Mouse (Mus musculus) 3134 (cell line): ENCODE results near the gene Btbd7.
A peak's percentile ranks its signal among the peaks of the same experiment; 100 is the strongest.

Experiments used
- DNase-seq: peaks from one replicate; pipeline ENCODE4 v3.0.0-alpha.2; 2011; ENCODE audit warnings: low spot score; ENCODE audit not compliant: insufficient read length; ENCODE audit errors: extremely low read depth

Gene Btbd7

DNA sequence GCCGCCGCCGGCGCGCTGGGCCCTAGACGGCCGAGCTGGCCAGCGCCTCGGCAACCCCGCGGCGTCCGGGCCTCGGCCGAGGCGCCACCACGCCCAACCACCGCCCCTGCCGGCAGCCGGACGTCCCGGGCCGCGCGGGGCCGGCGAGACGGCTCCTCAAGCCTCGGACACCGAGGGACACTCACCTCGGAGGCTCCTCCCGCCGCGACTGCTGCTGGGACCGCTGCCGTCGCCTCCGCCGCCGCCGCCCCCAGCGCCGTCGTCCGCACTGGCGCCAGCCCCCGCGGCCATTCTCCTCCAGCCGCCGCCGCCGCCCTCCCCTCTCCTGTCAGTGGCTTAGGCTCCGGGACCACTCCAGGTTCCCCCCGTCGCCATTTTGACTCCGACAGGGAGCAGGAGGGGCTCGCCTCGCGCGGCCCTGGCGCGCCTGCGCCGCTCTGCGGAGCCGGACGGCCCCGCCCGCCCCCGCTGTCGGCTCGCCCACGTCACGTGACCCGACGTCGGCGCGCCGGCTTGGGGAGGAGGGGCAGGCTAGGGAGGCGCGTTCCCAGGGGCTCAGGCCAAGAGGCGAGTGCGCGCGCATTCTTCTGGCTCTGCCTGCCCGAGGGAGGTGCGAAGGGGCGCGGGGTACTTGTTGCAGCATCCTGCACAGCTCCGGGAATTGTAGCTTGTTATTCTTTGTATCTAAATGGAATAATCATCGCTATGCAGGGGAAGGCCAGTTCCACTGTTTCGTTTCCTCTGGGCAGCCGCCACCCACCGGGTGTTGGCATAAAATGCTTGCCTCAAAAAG is at the start of gene Btbd7:
Gene Btbd7 (minus strand): TSS at position 441 of the 793 bp plus-strand sequence.
- DNase-seq, result peak; percentile 91

DNA sequence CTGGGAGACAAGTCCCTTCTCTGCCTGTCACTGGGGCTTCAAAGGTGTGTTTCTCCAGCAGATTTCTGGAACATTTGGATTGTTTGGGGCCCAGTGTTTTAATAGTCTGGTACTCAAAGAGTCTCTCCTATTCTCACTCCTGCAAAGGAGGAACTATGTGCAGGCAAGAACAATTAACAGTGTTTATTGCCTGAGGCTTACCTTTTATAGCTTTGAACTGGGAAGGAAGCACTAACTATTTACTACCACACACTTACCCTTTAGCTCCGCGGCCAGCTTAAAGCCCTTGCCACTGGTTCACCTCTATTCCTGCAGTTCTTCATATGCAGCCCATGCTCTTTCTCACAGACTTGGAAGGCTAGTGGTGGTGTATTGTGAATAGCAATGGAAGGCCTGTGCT is 37.8 kb upstream of the Btbd7 start:
- DNase-seq, result no peak

DNA sequence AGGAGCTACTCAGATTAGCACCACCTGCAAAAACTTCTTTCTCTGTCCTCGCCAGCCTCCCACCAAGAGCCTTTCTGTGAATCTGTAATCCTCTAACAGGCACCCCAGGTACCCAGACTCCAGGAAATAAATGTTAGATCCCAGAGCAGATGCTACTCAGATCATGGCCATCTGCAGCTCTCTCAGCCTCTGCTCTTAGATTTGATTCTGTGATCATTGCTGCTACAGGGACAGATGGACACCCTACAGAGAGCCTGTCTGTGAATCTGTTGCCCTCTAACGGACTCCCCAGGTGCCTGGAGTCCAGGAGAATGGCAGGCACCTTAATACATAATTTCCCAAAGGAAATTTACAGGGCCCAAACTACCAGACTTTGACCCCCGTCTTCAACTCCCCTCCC is 29.9 kb upstream of the Btbd7 start:
- DNase-seq, result no peak

DNA sequence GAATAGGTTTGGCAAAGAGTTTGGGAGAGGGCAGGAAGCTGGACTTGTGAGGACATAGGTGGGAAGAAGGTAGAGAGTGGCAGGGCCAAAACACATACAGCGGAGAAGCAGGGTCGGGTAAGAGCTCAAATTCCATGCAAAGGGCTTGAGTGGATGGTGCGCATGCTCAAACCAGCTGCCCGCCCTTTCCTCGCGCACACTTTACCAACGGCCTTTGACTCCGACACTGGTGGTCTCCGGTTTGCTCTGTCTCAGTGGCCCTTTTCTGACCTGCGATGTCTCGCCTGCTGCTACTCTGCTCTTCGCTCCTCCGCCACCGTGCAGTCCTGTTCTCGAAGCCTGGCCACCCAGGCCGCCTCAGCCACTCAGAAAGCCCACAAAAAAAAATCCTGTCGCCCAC is 20.8 kb upstream of the Btbd7 start, which contains the start of gene Cox8c:
Gene Cox8c (plus strand): TSS at position 226 of the 400 bp plus-strand sequence.
- DNase-seq, result no peak

DNA sequence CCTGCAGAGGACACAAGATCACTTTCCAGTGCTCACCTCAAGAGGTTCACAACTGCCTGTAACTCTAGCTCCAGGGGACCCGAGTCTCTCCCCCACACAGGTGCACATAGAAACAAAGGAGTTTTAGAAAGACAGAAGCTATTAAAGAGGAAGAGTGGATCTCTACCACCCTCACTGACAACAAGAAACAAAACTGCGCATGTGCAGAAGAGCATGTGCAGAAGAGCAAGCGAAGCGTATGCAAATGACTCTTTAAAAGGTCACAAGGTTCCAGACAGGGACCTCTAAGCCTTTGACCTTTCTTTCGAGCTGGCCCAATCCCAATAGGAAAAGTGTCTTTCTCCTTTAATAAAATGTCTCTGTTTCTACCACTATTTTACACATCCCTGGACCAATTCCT is 10.3 kb upstream of the Btbd7 start:
- DNase-seq, result no peak

DNA sequence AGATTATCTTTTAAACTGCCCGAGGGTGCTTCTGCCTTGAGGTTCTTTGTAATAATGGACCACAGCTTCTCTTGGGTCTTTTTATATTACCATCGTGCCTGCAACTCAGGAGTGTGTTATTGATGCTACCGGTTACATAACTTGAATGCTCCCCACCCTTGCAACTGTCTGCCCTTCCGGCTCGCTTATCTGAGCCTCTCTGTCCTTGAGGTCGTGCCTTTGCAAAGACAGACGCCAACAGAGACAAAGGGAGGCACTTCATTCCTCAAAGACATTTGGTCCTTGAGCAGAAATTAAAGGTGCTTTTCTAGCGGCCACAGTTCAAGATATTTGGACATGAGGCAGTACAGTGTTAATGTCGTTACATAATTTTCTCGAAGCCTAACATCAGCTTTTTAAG is 9.1 kb upstream of the Btbd7 start:
- DNase-seq, result no peak

DNA sequence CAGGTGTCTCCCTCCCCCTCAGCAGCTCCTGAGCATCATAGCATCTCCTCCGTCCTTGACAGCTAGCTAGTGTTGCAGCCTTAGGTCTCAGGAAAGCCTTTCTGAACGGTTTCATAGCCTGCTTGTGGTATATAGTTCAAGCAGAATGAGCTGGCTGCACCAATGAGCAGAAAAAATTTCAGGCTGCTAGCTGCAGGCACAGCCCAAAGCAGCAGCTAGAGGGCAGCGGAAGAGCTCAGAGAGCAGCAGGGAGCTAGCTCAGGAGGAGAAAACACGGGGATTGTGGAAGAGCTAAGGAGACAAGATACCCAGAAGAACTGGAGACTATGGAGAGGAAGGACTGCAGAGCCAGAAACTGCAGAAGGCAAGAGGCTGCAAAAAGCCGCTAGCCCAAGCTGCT is 7.5 kb upstream of the Btbd7 start:
- no peak for DNase-seq

DNA sequence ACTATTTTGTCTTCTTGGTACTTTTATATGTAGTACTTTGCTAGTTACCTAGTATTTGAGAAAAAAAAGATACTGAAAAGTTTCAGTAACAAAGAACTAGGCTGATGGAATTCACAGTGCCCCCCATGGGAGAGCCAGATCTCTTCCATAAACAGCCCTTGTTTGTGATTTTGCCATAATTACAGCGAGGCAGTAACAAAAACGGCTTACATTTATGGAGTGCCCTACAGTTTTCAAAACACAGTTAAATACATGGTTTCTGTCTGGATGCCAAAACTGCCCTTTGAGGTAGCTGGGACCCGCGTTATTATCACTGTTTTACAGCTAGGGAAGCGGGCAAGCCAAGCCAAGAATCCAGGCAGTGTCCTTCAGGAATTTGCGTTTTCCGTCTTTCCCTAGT is 630 bp upstream of the Btbd7 start:
- DNase-seq, result no peak

DNA sequence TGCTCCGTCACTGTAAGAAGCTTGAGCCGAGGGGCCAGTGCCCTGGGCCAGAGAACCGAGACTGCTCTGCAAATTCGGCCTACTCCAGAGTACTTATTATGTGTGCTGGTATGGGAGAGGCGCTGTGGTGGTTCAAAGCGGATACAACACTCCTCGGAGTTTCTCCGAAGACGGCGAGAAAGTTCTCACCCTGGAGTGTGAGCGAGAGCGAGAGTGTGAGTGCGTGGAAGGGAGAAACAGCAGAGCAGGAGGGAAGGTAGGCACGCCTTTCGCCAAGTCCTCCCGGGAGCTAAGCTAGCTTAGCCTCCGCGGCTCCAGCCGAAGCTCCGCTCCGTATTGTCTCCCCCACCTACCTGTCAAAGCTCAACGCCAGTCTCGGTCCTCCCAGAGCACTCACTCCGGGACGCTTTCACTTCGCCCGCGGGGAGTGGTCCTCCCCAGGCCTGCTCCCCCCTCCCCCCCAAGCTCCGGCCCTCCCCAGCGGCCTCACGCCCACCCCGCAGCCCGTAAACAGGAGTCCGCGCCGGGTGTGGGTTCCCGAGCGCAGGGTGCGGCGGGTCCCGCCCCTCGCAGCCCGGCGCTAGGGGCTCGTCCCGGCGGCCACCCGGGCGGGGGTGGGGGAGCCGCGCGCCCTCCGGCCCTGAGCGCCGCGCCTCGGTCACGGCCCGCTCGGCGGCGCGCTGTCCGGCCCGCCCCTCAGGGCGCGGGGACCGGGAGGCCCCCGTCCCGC is 805 bp downstream of the Btbd7 start:
- DNase-seq, result peak; percentile 65

DNA sequence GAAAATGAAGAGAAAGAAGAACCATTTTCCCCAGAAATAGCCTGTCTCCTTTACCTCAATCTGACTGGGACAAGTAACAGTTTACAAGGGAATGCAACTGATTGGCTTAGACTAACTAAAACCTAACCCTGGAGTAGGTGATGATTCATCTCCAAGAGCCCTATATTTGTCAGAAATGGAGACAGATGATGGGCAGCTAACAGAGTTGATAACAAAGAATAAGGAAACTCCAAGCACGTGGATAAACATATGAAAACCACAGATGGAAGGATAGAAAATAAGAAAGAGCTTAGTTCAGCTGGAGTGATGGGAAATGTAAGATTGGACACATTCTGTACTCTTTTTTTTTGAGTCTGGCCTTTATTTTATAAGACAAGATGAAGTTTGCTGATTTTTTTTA is 7.7 kb downstream of the Btbd7 start:
- DNase-seq, result no peak

DNA sequence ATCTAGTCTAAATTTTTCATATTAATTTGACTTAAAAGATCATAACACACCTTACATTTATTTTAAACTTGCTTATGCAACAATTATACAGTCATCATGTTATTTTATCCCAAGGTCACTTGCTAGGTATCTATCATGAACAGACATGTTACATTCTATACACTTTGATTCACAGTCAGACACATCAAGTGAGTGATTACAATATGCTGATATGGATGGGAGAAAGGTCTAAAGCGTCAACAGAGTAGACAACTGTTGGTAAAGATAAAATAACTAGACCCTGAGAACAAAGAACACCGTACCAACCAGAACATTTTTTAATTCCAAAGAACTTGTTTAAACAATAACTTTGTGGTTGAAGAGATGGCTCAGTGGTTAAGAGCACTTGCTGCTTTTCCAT is 8.5 kb downstream of the Btbd7 start:
- DNase-seq, result no peak

DNA sequence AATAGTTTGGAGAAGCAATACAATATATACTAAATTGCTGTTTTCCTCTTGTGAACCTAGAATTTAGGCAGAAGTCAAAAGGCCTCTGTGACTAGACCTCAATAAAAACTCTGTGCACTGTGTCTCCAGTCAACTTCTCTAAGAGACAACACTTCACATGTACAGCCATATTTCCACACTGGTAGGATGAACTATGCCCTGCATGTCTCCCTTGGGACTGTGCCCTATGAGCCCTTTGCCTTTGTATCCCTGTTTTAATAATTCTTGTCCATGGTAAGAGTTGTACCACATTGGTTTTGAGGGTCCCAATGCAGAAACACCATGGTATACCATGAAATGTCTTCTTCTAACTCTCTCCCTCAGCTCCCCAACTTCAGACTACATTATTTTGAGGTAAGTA is 17.5 kb downstream of the Btbd7 start:
- DNase-seq, result no peak

DNA sequence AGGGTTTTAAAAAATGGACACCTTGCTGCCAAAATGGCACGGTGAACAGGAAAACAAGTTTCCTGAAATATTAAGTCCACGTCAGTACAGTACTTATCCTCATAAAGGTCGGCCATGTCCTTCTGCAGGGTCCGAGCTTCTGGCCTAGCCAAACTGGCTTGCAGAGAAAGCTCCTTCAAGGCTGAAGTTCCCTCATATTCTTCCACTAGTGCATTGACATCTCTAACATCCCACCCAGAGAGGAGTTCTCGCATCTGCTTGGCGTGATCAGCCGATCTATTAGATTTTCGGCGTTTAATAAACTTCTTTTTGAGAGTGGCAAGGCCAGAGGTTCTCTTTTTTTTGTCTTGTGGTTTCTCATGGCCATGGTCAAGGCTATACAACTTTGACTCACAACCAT is 40.0 kb downstream of the Btbd7 start:
- DNase-seq, result no peak

DNA sequence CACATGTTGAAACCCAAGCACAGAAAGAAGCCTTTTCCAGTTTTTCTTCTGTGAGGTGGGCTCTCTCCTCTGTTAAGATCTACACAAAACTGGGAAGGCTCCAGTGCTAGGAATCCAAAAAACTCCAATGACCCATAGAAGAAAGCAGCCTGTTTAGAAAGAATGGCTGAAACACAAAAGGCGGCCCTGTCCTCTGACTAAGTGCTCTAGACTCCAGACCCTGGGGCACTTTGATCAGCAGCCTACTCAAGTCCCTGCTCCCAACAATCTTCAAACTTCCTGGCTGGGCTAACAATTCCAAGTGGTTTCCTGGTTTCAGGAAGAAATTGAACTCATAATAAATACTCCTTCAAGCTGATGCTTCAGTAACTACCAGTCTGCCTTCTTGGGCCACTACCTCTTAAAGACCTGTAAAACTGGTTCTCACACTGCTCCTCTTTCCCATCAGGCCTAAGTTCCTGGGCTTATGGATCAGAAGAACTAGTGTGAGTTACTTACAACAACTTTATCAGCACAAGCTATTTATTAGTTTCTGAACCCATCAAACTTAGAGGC is 45.4 kb downstream of the Btbd7 start:
- DNase-seq, result no peak

DNA sequence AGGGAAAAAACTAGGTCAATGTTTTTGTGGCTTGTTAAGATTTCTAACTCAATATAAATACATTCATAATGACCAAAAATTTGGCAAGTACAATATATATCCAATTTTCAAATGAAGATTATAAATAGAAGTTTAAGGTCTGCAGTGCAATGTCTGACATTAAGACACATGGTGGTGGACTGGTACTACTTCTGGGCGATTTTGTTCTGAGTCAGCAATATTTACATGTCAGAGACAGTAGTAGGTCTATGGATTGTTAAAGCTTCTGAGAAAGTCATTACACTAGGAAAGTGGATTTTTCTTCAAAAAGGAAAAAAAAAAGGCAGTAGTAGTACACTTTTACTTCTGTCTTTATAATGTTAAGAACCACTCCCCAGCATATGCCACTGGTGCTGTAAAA is 46.4 kb downstream of the Btbd7 start:
- no peak for DNase-seq

DNA sequence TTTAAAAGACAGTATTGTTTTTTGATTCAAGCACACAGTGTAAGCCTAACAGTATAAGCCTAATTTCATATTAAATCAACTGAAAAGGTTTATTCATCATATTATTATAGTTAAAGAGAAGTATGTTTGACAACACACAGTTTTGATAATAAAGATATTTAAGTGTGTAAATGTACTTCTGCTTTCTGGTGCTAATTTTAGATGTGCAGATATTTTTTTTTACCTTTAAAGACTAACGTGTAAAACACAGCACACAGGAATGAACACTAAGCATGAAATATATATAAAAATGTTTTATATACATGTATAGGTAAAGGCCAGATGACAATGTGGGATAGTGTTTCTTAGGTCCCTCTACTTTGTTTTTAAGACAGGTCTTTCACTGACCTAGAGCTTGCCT is 51.2 kb downstream of the Btbd7 start:
- DNase-seq, result no peak

DNA sequence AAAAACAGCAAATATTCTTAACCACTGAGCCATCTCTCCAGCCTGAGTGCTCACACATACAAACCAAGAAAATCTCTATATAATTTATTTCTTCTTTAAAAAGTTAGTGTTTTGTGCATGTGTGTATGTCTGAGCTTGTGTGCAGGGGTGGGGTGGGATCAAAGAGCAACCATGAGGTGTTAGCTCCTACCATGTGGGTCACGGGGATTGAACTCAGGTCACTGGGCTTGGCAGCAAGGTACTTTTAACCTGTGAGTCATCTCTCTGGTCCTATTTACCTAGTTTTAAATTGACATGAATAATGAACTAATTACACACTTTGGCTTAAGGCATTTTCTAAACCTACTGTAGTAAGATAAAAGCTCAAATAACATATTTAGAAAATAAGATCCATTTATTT is 51.9 kb downstream of the Btbd7 start:
- DNase-seq, result no peak

DNA sequence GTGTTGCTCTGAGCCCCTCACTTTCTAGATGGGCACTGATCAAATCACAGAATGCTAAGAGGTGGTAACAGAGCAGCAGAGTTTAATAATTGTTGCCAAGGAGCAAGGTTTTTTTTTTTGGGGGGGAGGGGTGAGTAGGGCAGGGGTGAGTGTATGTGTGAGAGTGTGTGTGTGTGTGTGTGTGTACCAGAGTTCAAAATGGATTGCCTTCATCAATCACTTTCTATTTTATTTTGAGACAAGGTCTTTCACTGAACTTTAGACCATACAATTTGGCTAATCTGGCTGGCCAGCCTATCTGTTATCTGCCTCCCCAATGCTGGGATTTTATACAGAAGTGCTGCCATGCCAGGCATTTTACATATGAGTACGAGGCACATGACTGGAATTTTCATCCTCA is 63.4 kb downstream of the Btbd7 start:
- DNase-seq, result no peak

DNA sequence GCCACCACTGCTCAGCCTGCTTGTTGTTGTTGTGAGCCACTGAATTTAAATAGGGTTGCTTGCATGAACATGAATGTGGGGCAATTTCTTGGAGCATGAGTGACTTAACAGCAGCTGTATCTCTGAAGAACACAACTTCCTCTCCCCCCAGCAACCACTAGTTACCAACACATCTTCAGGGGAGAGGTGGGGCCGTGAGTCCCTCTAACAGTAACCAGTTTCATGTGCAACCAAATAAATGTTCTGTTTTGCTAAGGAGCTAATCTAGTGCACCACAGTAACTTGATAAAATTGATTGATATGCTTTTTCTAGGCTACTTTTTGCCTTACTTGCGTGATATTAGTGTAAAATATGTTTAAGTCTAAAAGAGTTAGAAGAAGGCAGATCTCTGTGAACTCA is 78.7 kb downstream of the Btbd7 start:
- no peak for DNase-seq

DNA sequence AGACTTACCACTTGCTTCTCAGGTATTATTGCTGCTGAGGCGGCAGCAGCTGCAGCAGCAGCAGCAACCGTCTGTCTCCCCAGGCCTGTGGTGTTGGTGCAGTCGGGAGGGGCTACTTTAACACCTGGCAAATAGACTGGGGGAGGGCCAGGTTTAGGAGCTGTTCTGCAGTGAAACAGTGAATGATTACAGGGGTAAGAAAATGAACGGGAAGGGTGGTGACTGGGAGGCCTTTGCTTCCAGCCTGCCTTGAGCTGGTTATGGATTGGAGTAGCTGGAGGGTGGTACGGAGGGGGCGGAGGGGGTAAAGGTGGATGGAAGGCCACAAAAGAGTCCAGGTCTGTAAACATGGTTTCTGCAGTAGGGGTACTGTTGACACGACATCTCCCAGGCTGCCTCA is 90.3 kb downstream of the Btbd7 start:
- no peak for DNase-seq

DNA sequence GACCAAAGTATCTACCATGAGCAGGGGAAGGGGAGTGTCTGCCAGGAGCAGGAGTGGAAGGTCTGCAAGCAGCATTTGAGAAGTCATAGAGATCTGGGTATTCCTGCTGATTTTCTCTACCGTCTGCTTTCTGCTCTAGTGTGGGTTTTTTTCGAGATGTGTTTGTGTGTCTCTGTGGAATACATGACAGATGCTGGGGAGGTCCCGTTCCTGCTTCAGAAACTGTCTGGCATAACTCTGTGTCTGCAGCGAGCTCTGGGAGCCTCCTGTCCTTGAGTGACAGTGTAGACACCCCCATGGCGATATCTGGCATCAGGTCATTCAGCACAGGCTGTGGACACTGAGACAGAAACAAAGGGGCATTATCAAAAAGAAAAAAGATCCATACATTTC is 92.7 kb downstream of the Btbd7 start:
- no peak for DNase-seq
